Mouse (Mus musculus): ENCODE data around the gene Cops6. TPM values are rescaled to one million over a fixed set of nuclear protein-coding genes. Genes with fewer than 3 reads are reported as not detected.

Cops6 gene
- total and polyA plus RNA-seq, 3 experiments = 80.6 to 205 (median 88.4) TPM

DNA sequence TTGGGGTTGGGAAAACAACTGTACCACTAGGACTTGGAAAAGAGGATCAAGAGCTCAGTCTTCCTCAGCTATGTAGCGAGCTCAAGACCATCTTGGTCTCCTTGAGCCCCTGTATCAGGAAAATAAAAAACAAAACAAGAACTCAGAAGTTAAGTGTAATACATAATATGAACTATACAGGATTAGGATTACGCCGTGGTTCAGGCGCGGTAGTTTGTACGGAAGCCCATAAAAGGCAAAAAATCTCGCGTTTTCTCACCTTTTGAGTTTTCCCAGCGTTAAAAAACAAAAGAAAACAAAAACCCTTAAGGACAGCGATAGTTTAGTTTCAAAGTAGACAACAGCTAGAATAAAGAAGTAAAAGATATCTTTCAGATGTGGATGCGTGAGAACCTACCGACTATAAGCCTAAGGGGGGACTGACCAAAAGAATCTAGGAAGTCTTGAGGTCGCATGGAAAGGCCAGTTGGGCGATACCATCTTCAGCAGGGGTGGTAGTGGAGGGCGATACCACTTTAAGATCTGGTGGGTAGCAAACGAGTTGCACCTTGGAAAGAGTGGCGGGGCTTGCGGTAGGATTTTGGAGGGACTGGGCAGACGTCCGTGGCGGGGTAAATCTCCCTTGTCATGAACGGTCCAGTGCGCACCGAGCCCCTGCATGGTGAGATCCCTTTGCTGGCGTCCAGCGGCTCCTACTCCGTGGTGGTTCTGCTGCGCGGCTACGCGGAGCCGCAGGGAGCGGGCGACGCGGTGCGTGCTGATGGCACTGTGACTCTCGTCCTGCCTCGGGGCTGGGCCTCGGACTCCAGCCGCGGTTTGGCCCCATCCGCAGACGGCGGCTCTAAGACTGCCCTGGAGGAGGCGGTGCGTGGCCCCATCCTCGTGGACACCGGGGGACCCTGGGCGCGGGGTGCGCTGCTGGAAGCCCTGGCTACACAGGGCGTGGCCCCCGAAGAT lies 33.2 kb downstream of the Cops6 start, which contains the start of gene Mblac1:
Gene Mblac1, plus strand, starts transcription at position 544 of the 957 bp plus-strand sequence.
- Histone ChIP-seq H3K36me3 (replicated peaks in 1 of 2; ENCODE audit: control insufficient read depth in 1 of 2, insufficient read depth in 1 of 2, low read length in 1 of 2) (peaks cover 21 to 57% of the 10 kb centered on the region in 2 experiments), H3K79me2 (replicated peaks; ENCODE audit: control insufficient read depth, extremely low read depth, insufficient read depth, poor library complexity, severe bottlenecking) (no peaks in the 10 kb centered on the region), H3K4me3 (replicated peaks in 1 of 3; ENCODE audit: low read depth in 2 of 3, low read length in 2 of 3, poor library complexity in 1 of 3) (peak within 1 kb of the TSS in 2 of 3 experiments; percentile 23 to 53), H3K9ac (ENCODE audit: insufficient read depth, low read depth) (peak within 1 kb of the TSS; percentile 42; the same call in 1 of the 2 replicates), H3K27me3 (replicated peaks) (no peaks in the 10 kb centered on the region), H3K9me3 (replicated peaks; ENCODE audit: low read length) (peaks cover 3% of the 10 kb centered on the region), H3K4me2 (ENCODE audit: insufficient read depth, low read depth, poor library complexity, severe bottlenecking) (peak within 1 kb of the TSS; percentile 4; the same call in 1 of the 2 replicates), H3K4me1 (ENCODE audit: control insufficient read depth in 1 of 2, insufficient read depth in 2 of 2) (no peaks in the 10 kb centered on the region), H3K27ac (ENCODE audit: insufficient read depth, low read depth) (no peak within 1 kb of the TSS)
- in situ Hi-C loops (cut with MboI; ENCODE audit: low pct_ligation_motif_present, low pct_unique_long_range_greater_than_20kb, low sequenced_read_pairs) (no loop called here), dilution Hi-C loops (cut with MboI; ENCODE audit: extremely low pct_ligation_motif_present, extremely low pct_unique_long_range_greater_than_20kb, low sequenced_read_pairs) (no loop called here)
- no peak for DNase-seq (ENCODE audit: extremely low read depth)
- TF ChIP-seq TBP (conservative IDR thresholded peaks at IDR 0.05; ENCODE audit: low read depth, low read length) (peak; percentile 43; the same call in 1 of the 2 replicates), MYC (IDR thresholded peaks at IDR 0.05; ENCODE audit: low read depth, low read length) (peak; percentile 33), ZC3H11A (IDR thresholded peaks at IDR 0.05; ENCODE audit: low read depth, low read length) (no peak), SMC3 (IDR thresholded peaks at IDR 0.05; ENCODE audit: low read depth, low read length) (no peak), POLR2A (IDR thresholded peaks at IDR 0.05; ENCODE audit: low read depth, low read length) (peak; percentile 41), PAX5 (IDR thresholded peaks at IDR 0.05; ENCODE audit: low read length) (no peak), CHD1 (IDR thresholded peaks at IDR 0.05; ENCODE audit: low read depth, low read length) (peak; percentile 97), MEF2A (IDR thresholded peaks at IDR 0.05; ENCODE audit: borderline replicate concordance, low read depth, low read length) (no peak), ETS1 (conservative IDR thresholded peaks at IDR 0.05; ENCODE audit: low read depth, low read length) (no peak), NELFE (IDR thresholded peaks at IDR 0.05; ENCODE audit: low read depth, low read length) (peak; percentile 57; the same call in 1 of the 2 replicates), RAD21 (IDR thresholded peaks at IDR 0.05; ENCODE audit: low read depth, low read length) (no peak), BHLHE40 (IDR thresholded peaks at IDR 0.05; ENCODE audit: low read depth, low read length) (no peak), MXI1 (IDR thresholded peaks at IDR 0.05; ENCODE audit: low read depth, low read length) (no peak), ZMIZ1 (IDR thresholded peaks at IDR 0.05; ENCODE audit: low read depth, low read length) (no peak), ELF1 (IDR thresholded peaks at IDR 0.05; ENCODE audit: low read depth, low read length) (0 out of 2 replicates have a peak, but pooled peaks have one; percentile 11), MAX (IDR thresholded peaks at IDR 0.05; ENCODE audit: low read length) (no peak), POLR2AphosphoS2 (IDR thresholded peaks at IDR 0.05; ENCODE audit: low read depth, low read length) (peak; percentile 67)

DNA sequence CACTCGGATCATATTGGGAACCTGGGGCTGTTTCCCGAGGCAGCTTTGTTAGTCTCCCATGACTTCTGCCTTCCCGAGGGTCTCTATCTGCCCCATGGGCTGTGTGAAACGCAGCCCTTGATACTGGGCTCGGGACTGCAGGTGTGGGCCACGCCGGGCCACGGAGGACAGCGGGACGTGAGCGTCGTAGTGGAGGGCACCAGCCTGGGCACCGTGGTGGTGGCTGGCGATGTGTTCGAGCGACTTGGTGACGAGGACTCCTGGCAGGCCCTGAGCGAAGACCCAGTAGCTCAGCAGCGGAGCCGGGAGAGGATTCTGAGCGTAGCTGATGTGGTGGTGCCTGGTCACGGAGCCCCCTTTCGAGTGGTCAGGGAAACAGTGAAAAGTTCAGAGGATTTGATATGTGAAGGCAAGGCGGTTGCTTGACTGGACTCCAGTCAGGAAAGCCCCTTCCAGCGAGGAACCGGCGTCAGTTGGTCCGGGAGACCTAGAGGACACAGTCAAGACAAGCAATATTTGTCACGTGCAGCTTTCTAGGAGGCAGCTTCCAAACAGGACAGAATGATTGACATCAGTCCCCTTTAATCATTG lies 34.0 kb downstream of the Cops6 start:
- no peaks in the 10 kb centered on the region for H3K27me3 ChIP-seq (replicated peaks)
- no peaks in the 10 kb centered on the region for H3K79me2 ChIP-seq (replicated peaks; ENCODE audit: control insufficient read depth, extremely low read depth, insufficient read depth, poor library complexity, severe bottlenecking)
- dilution Hi-C loops (cut with MboI; ENCODE audit: extremely low pct_ligation_motif_present, extremely low pct_unique_long_range_greater_than_20kb, low sequenced_read_pairs) (no loop called here), in situ Hi-C loops (cut with MboI; ENCODE audit: low pct_ligation_motif_present, low pct_unique_long_range_greater_than_20kb, low sequenced_read_pairs) (no loop called here)
- peaks cover 3% of the 10 kb centered on the region for H3K9me3 ChIP-seq (replicated peaks; ENCODE audit: low read length)
- no peak overlapping the region for H3K27ac ChIP-seq (ENCODE audit: insufficient read depth, low read depth)
- peak overlapping the region in 1 of 3 experiments; percentile 53 for H3K4me3 ChIP-seq (replicated peaks in 1 of 3; ENCODE audit: low read depth in 2 of 3, low read length in 2 of 3, poor library complexity in 1 of 3)
- H3K4me1 ChIP-seq (ENCODE audit: control insufficient read depth in 1 of 2, insufficient read depth in 2 of 2) = no peaks in the 10 kb centered on the region
- H3K36me3 ChIP-seq (replicated peaks in 1 of 2; ENCODE audit: control insufficient read depth in 1 of 2, insufficient read depth in 1 of 2, low read length in 1 of 2) = peaks cover 20 to 52% of the 10 kb centered on the region in 2 experiments
- DNase-seq (ENCODE audit: extremely low read depth) = no peak
- H3K4me2 ChIP-seq (ENCODE audit: insufficient read depth, low read depth, poor library complexity, severe bottlenecking) = no peak overlapping the region
- TF ChIP-seq TCF12 (IDR thresholded peaks at IDR 0.05; ENCODE audit: low read depth, low read length) (no peak), RAD21 (IDR thresholded peaks at IDR 0.05; ENCODE audit: low read depth, low read length) (no peak), CHD1 (IDR thresholded peaks at IDR 0.05; ENCODE audit: low read depth, low read length) (no peak), E2F4 (IDR thresholded peaks at IDR 0.05; ENCODE audit: insufficient replicate concordance, low read depth, low read length) (no peak), JUN (IDR thresholded peaks at IDR 0.05; ENCODE audit: insufficient read depth, low read depth, low read length) (no peak), ZKSCAN1 (IDR thresholded peaks at IDR 0.05; ENCODE audit: borderline replicate concordance, low read depth, low read length) (no peak), USF2 (conservative IDR thresholded peaks at IDR 0.05; ENCODE audit: low read depth, low read length) (no peak), POLR2AphosphoS2 (IDR thresholded peaks at IDR 0.05; ENCODE audit: low read depth, low read length) (no peak), GABPA (IDR thresholded peaks at IDR 0.05; ENCODE audit: insufficient replicate concordance, low read depth, low read length) (no peak), RCOR1 (conservative IDR thresholded peaks at IDR 0.05; ENCODE audit: low read depth, low read length) (no peak), ZMIZ1 (IDR thresholded peaks at IDR 0.05; ENCODE audit: low read depth, low read length) (no peak), UBTF (IDR thresholded peaks at IDR 0.05; ENCODE audit: low read depth, low read length) (no peak), MAFK (IDR thresholded peaks at IDR 0.05; ENCODE audit: insufficient replicate concordance, low read length) (no peak), CHD2 (IDR thresholded peaks at IDR 0.05; ENCODE audit: low read length) (no peak), MYC (IDR thresholded peaks at IDR 0.05; ENCODE audit: low read depth, low read length) (no peak), JUND (conservative IDR thresholded peaks at IDR 0.05; ENCODE audit: low read depth, low read length) (no peak)
- H3K9ac ChIP-seq (ENCODE audit: insufficient read depth, low read depth) = peak overlapping the region; percentile 42; the same call in 1 of the 2 replicates
